Mouse (Mus musculus) E14TG2a.4 (cell line): ENCODE measurements around the gene Defb30.

Experiments used
- H3K27me3 ChIP-seq: 2 replicates; pipeline ENCODE4 v1.6.1; 2014; ENCODE audit warnings: low read length, control low read depth; ENCODE audit not compliant: insufficient read depth
- H3K36me3 ChIP-seq: 2 replicates; pipeline ENCODE4 v1.6.1; 2014; ENCODE audit warnings: low read length, control low read depth; ENCODE audit not compliant: insufficient read depth
- H3K4me1 ChIP-seq: replicated peaks from 2 replicates; pipeline ENCODE4 v1.6.1; 2014; ENCODE audit warnings: low read depth, low read length, control low read depth
- H3K4me3 ChIP-seq: replicated peaks from 2 replicates; pipeline ENCODE4 v1.5.1; 2014; ENCODE audit warnings: mild to moderate bottlenecking, low read length
- H3K9me3 ChIP-seq: 2 replicates; pipeline ENCODE4 v1.6.1; 2014; ENCODE audit warnings: low read length, control low read depth
- CTCF ChIP-seq: conservative IDR thresholded peaks from 2 replicates; pipeline ENCODE4 v1.5.1; 2014; ENCODE audit warnings: low read length
- NANOG ChIP-seq: IDR thresholded peaks from 2 replicates; pipeline ENCODE4 v1.6.1; 2014; ENCODE audit warnings: borderline replicate concordance, low read length, mixed read lengths
- POU5F1 ChIP-seq: IDR thresholded peaks from 2 replicates; pipeline ENCODE4 v1.6.1; 2014; ENCODE audit warnings: low read length, borderline replicate concordance

Gene Defb30

GRCm38 (mm10) chr14:63049910-63050370 lies at the start of gene Defb30:
TSS of gene Defb30 (minus strand) at chr14:63049960.
- Histone ChIP-seq H3K9me3 (no peaks in the 10 kb centered on the region), H3K27me3 (no peaks in the 10 kb centered on the region), H3K4me1 (peaks cover 24% of the 10 kb centered on the region), H3K4me3 (peak within 1 kb of the TSS; percentile 39; the same call in 1 of the 2 replicates), H3K36me3 (no peaks in the 10 kb centered on the region)
- TF ChIP-seq NANOG: no peak
- no peak for TF ChIP-seq POU5F1
- no peak for TF ChIP-seq CTCF

- Histone ChIP-seq H3K36me3 (no peaks in the 10 kb centered on the region), H3K4me3 (no peak overlapping the region), H3K4me1 (peaks cover 11% of the 10 kb centered on the region)
Observed at GRCm38 (mm10) chr14:63067708-63068107, 17.9 kb upstream of the Defb30 start.

GRCm38 (mm10) chr14:63066630-63067310 lies 17.0 kb upstream of the Defb30 start:
- peaks cover 10% of the 10 kb centered on the region for H3K9me3 ChIP-seq
- H3K4me3 ChIP-seq: no peak overlapping the region
- no peaks in the 10 kb centered on the region for H3K36me3 ChIP-seq
- H3K27me3 ChIP-seq: peaks cover 32% of the 10 kb centered on the region
- peaks cover 8% of the 10 kb centered on the region for H3K4me1 ChIP-seq
- TF ChIP-seq NANOG: no peak
- TF ChIP-seq POU5F1: no peak
- TF ChIP-seq CTCF: peak; percentile 98

More at GRCm38 (mm10) chr14:63067708-63068107, 17.9 kb upstream of the Defb30 start:
- no peak for TF ChIP-seq CTCF
- no peak for TF ChIP-seq POU5F1
- no peak for TF ChIP-seq NANOG
- Histone ChIP-seq H3K27me3 (peaks cover 36% of the 10 kb centered on the region), H3K9me3 (peaks cover 5% of the 10 kb centered on the region)

GRCm38 (mm10) chr14:63065391-63065790 lies 15.6 kb upstream of the Defb30 start:
- no peak overlapping the region for H3K4me3 ChIP-seq
- peaks cover 26% of the 10 kb centered on the region for H3K27me3 ChIP-seq
- peaks cover 10% of the 10 kb centered on the region for H3K9me3 ChIP-seq
- H3K4me1 ChIP-seq: peaks cover 6% of the 10 kb centered on the region
- no peaks in the 10 kb centered on the region for H3K36me3 ChIP-seq
- TF ChIP-seq CTCF: no peak
- TF ChIP-seq POU5F1: no peak
- TF ChIP-seq NANOG: no peak

GRCm38 (mm10) chr14:63062184-63062583 lies 12.4 kb upstream of the Defb30 start:
- Histone ChIP-seq H3K4me3 (no peak overlapping the region), H3K9me3 (peaks cover 21% of the 10 kb centered on the region), H3K36me3 (peaks cover 5% of the 10 kb centered on the region; the same call in 1 of the 2 replicates), H3K27me3 (0 out of 2 replicates have a peak, but pooled peaks cover 6% of the 10 kb centered on the region), H3K4me1 (peaks cover 6% of the 10 kb centered on the region)
- TF ChIP-seq NANOG (no peak), CTCF (no peak), POU5F1 (no peak)

GRCm38 (mm10) chr14:63060361-63060760 lies 10.6 kb upstream of the Defb30 start:
- Histone ChIP-seq H3K9me3 (peaks cover 30% of the 10 kb centered on the region), H3K27me3 (0 out of 2 replicates have a peak, but pooled peaks cover 3% of the 10 kb centered on the region), H3K4me3 (no peak overlapping the region), H3K4me1 (no peaks in the 10 kb centered on the region), H3K36me3 (peaks cover 5% of the 10 kb centered on the region; the same call in 1 of the 2 replicates)
- no peak for TF ChIP-seq POU5F1
- no peak for TF ChIP-seq CTCF

GRCm38 (mm10) chr14:63054729-63055128 lies 5.0 kb upstream of the Defb30 start:
- no peak overlapping the region for H3K4me3 ChIP-seq
- no peak for TF ChIP-seq NANOG
- TF ChIP-seq POU5F1: no peak
- no peak for TF ChIP-seq CTCF
- peaks cover 9% of the 10 kb centered on the region; the same call in 1 of the 2 replicates for H3K4me1 ChIP-seq
- H3K27me3 ChIP-seq: no peaks in the 10 kb centered on the region
- peaks cover 5% of the 10 kb centered on the region; the same call in 1 of the 2 replicates for H3K36me3 ChIP-seq
- peaks cover 20% of the 10 kb centered on the region for H3K9me3 ChIP-seq

- no peaks in the 10 kb centered on the region for H3K9me3 ChIP-seq
- peaks cover 24% of the 10 kb centered on the region for H3K4me1 ChIP-seq
- TF ChIP-seq POU5F1: no peak
- TF ChIP-seq CTCF: peak; percentile 83
- no peaks in the 10 kb centered on the region for H3K36me3 ChIP-seq
- H3K27me3 ChIP-seq: no peaks in the 10 kb centered on the region
- no peak overlapping the region for H3K4me3 ChIP-seq
Observed at GRCm38 (mm10) chr14:63050769-63051168, 1.0 kb upstream of the Defb30 start.
